Mouse (Mus musculus) heart, adult 11 months (tissue): ENCODE results near the gene Ptprt.

Experiments used
- DNase-seq: peaks from one replicate; pipeline ENCODE4 v3.0.0; 2022

The Ptprt gene

GRCm38 (mm10) chr2:161511880-161512570, 1148.9 kb downstream of the Ptprt start:
- DNase-seq, result peak; percentile 82

- peak; percentile 37 for DNase-seq
Observed at GRCm38 (mm10) chr2:161511101-161511759, 1149.7 kb downstream of the Ptprt start.

DNA sequence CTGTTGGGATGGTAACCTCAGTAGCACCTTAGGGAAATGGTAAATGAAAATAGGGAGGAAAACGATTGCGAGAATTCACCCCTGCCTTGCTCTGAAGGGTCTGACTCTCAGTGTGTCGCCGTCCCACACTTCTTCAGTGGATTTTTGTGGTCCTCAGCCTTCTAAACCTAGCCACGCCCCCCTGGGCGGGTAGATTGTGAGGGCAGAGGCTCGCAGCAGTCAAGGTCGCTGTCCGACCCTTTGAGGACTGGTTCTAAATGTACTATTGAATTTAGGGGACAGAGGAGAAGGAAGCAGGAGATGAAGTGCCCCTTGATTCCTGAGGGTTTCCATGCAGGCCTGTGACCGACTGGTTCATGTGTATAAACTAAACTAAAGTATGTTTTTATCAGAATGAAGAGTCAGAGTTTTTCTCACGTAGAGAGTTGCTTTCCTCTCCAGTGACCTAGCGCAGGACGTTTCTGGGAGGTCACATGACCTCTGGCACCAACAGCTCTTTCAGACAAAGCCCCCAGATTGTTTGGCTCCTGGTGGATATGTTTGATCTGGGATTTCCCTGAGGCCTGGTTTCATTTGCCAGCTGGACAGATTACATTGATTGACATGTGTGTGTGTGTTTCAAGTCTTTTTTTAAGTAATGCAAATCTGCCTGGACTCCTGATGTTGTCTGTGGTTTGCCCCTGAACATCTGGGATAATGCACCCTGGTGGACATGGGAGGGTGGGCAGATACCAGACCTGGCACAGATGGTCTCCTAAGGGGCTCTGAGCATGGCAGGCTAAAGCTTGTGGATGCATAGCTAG, 1161.6 kb downstream of the Ptprt start:
- DNase-seq, result no peak

DNA sequence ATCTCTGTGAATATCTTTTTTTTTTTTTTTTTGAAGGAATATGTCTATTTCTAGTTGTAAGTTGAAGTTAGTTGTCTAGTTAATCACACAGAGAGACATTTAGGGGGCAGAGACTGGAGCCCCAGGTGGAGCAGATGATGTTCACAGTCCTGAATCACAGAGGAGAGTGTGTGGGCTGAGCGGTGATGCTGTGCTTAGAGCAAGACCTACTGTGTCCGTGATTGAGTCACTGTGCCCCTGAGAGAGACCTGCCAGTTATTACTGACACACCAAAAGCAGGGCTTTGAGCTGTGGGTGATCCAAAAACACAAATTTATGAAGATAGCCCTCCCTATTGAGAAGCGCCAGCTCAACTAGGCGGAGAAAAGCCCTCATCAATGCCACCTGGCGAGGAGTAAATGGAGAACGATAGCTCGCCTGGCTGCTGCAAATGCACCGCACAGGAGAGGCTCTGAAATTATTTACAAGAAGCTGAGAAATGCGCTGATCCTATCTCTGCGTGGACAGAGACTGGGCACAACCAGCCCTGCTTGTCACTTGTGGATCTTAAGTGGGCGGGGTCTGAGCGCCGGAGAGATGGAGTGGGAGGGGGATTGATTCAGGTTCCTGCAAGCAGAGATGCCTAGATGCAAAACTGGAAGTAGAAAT, 1162.4 kb downstream of the Ptprt start:
- DNase-seq, result no peak

- DNase-seq, result no peak
Observed at GRCm38 (mm10) chr2:161481741-161482140, 1179.2 kb downstream of the Ptprt start.

GRCm38 (mm10) chr2:161480445-161480844, 1180.5 kb downstream of the Ptprt start:
- DNase-seq, result no peak
